9 mouse cellular contexts compared by ENCODE assay signal in the genomic region with DNA sequence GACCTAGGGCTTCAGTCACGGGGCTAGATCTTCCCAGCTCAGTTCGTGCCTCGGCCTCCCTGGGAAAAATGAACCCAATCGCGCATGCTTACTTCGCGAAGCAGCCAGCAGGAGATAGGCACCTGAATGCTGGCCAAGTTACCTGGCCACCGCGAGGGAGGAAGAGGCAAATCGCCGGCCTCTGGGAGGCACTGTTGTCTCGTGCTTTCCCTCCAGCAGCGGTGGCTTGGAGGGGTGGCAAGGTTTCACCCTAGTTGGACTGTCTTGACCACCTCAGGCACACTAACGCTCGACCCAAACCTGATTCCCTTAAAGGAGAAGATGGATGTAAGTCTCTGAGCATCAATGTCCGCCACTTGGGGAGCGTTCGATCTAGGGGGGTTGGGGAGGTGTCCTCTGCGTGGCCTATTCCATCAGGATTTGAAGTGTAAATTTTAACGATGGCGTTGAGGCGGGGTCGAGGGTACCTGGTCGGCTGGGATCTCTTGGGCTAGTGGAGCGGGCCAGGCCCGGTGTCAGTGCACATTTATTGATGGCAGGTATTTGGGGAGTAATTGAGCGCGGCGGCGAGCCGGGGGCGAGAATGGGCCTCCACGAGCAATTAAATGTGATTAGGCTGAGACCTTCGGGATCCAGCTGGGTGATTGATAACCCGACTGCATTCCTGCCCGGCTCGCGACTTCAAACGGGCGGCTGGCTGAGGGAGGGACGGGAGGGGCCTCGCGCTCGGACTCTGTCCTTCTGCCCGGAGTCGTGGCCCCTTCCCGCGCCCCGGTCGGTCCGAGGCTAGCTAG. TPM values are rescaled to one million over a fixed set of nuclear protein-coding genes. Genes with fewer than 3 reads are reported as not detected.
DNase-seq lines count a peak whose midpoint lies in the region; ATAC-seq and TF ChIP-seq lines count a peak whose summit lies in the region.
"Had no signal": no experiment of that assay in that cellular context is flagged by ENCODE, and none has a peak within 500 bp of the region (broad histone marks: within the 10 kb centered on the region; RNA-seq: fewer than 3 reads in every experiment).

No protein-coding gene starts in this region.

- no peak overlapping the region for H3K4me3 ChIP-seq in lung, adult 2 months (replicated peaks; ENCODE audit: extremely low read depth, low read depth, low read length)
- peak overlapping the region; percentile 46 for H3K4me3 ChIP-seq in embryonic facial prominence, embryonic 14.5 days (ENCODE audit: low read depth, low read length)
- H3K4me3 ChIP-seq in hindbrain, embryonic 16.5 days (ENCODE audit: low read length): peak overlapping the region; percentile 43
- 0 out of 2 replicates have a peak overlapping the region, but pooled peaks have one; percentile 8 for H3K4me3 ChIP-seq in liver, embryonic 15.5 days (replicated peaks)
- peak overlapping the region; percentile 23 for H3K4me3 ChIP-seq in stomach, embryonic 14.5 days (ENCODE audit: low read depth, low read length)

- no peak for TF ChIP-seq POLR2A in lung, adult 2 months (IDR thresholded peaks at IDR 0.05; ENCODE audit: borderline replicate concordance, extremely low read depth, low read depth, low read length)

- H3K4me1 ChIP-seq in lung, adult 2 months (ENCODE audit: control insufficient read depth, insufficient read depth, low read length): no peaks in the 10 kb centered on the region
- H3K4me1 ChIP-seq in embryonic facial prominence, embryonic 14.5 days (ENCODE audit: control insufficient read depth, insufficient read depth, low read length): peaks cover 10% of the 10 kb centered on the region
- H3K4me1 ChIP-seq in hindbrain, embryonic 16.5 days (ENCODE audit: control insufficient read depth, insufficient read depth, low read depth, low read length): peaks cover 12% of the 10 kb centered on the region
- H3K4me1 ChIP-seq in liver, embryonic 15.5 days (replicated peaks): no peaks in the 10 kb centered on the region
- H3K4me1 ChIP-seq in stomach, embryonic 14.5 days (ENCODE audit: control insufficient read depth, insufficient read depth, low read length): no peaks in the 10 kb centered on the region; the same call in 1 of the 2 replicates

- peak overlapping the region; percentile 79 for H3K4me2 ChIP-seq in embryonic facial prominence, embryonic 14.5 days (ENCODE audit: low read depth, low read length)
- peak overlapping the region; percentile 76 for H3K4me2 ChIP-seq in hindbrain, embryonic 16.5 days (ENCODE audit: low read length)
- peak overlapping the region; percentile 23; the same call in 1 of the 2 replicates for H3K4me2 ChIP-seq in liver, embryonic 15.5 days
- peak overlapping the region; percentile 45 for H3K4me2 ChIP-seq in stomach, embryonic 14.5 days (replicated peaks; ENCODE audit: low read depth, low read length)

- DNase-seq in lung, adult 2 months: no peak
- DNase-seq in lung, postnatal 25 days (ENCODE audit: low spot score): no peak
- DNase-seq in embryonic facial prominence, embryonic 14.5 days (ENCODE audit: low spot score): peak; percentile 58
- no peak for DNase-seq in frontal cortex, adult 2 months (ENCODE audit: extremely low spot score in 1 of 2, low spot score in 1 of 2)
- no peak for DNase-seq in layer of hippocampus, adult 18-20 months (ENCODE audit: low spot score in 2 of 2)

- peak overlapping the region; percentile 57 for H3K27ac ChIP-seq in embryonic facial prominence, embryonic 14.5 days (replicated peaks; ENCODE audit: low read depth, low read length)
- H3K27ac ChIP-seq in hindbrain, embryonic 16.5 days (ENCODE audit: low read depth, low read length): no peak overlapping the region
- no peak overlapping the region for H3K27ac ChIP-seq in liver, embryonic 15.5 days (replicated peaks)
- H3K27ac ChIP-seq in stomach, embryonic 14.5 days (ENCODE audit: low read length): no peak overlapping the region
- H3K27ac ChIP-seq: macrophage had no signal

- no peaks in the 10 kb centered on the region for H3K36me3 ChIP-seq in embryonic facial prominence, embryonic 14.5 days (ENCODE audit: control insufficient read depth, insufficient read depth, low read length)
- H3K36me3 ChIP-seq in hindbrain, embryonic 16.5 days (ENCODE audit: control insufficient read depth, insufficient read depth, low read length): no peaks in the 10 kb centered on the region
- H3K36me3 ChIP-seq in liver, embryonic 15.5 days (replicated peaks): no peaks in the 10 kb centered on the region
- no peaks in the 10 kb centered on the region for H3K36me3 ChIP-seq in stomach, embryonic 14.5 days (ENCODE audit: control insufficient read depth, insufficient read depth, low read length)

- TF ChIP-seq CTCF in lung, adult 2 months (IDR thresholded peaks at IDR 0.05; ENCODE audit: insufficient read depth, low read length): peak; percentile 12; the same call in 1 of the 2 replicates

- under 1% methylated on average over 51 of the region's 51 CpGs for WGBS in lung, adult 2 months
- under 1% methylated on average over 46 of the region's 51 CpGs for WGBS in embryonic facial prominence, embryonic 14.5 days
- under 1% methylated on average over 51 of the region's 51 CpGs for WGBS in hindbrain, embryonic 16.5 days
- WGBS in liver, embryonic 15.5 days (ENCODE audit: insufficient replicate concordance): under 1% methylated on average over 51 of the region's 51 CpGs
- WGBS in stomach, embryonic 14.5 days: under 1% methylated on average over 51 of the region's 51 CpGs

- ATAC-seq in embryonic facial prominence, embryonic 14.5 days (ENCODE audit: low read depth): peak; percentile 24; the same call in 1 of the 2 replicates
- peak; percentile 62; the same call in 1 of the 2 replicates for ATAC-seq in hindbrain, embryonic 16.5 days
- no peak for ATAC-seq in liver, embryonic 15.5 days (ENCODE audit: insufficient read depth)
- ATAC-seq in stomach, embryonic 14.5 days (ENCODE audit: insufficient number of reproducible peaks, insufficient read depth, low FRiP score, low read depth): 0 out of 2 replicates have a peak, but pooled peaks have one; percentile 28

- H3K9ac ChIP-seq in embryonic facial prominence, embryonic 14.5 days (ENCODE audit: low read depth, low read length): peak overlapping the region; percentile 61
- peak overlapping the region; percentile 46 for H3K9ac ChIP-seq in hindbrain, embryonic 16.5 days (ENCODE audit: low read depth, low read length)
- no peak overlapping the region for H3K9ac ChIP-seq in liver, embryonic 15.5 days
- H3K9ac ChIP-seq in stomach, embryonic 14.5 days (replicated peaks; ENCODE audit: low read depth, low read length): no peak overlapping the region

- no peaks in the 10 kb centered on the region for H3K9me3 ChIP-seq in embryonic facial prominence, embryonic 14.5 days (ENCODE audit: control insufficient read depth, low read length)
- no peaks in the 10 kb centered on the region for H3K9me3 ChIP-seq in hindbrain, embryonic 16.5 days (ENCODE audit: control insufficient read depth, low read length)
- no peaks in the 10 kb centered on the region for H3K9me3 ChIP-seq in liver, embryonic 15.5 days (replicated peaks)
- no peaks in the 10 kb centered on the region for H3K9me3 ChIP-seq in stomach, embryonic 14.5 days (ENCODE audit: control insufficient read depth, low read depth, low read length)

- peaks cover 63% of the 10 kb centered on the region for H3K27me3 ChIP-seq in embryonic facial prominence, embryonic 14.5 days (replicated peaks; ENCODE audit: control insufficient read depth, insufficient read depth, low read length)
- H3K27me3 ChIP-seq in hindbrain, embryonic 16.5 days (replicated peaks; ENCODE audit: control insufficient read depth, insufficient read depth, low read length): peaks cover 32% of the 10 kb centered on the region
- peaks cover 74% of the 10 kb centered on the region for H3K27me3 ChIP-seq in liver, embryonic 15.5 days
- peaks cover 38% of the 10 kb centered on the region for H3K27me3 ChIP-seq in stomach, embryonic 14.5 days (ENCODE audit: control insufficient read depth, insufficient read depth, low read length)

RNA-seq across cellular contexts. Expression of a gene that starts 10.8 kb away (rescaled TPM):
- polyA plus RNA-seq in lung, adult 2 months (2012; rRNA removed): not detected in 2 replicates
- 11.5 and 11.6 TPM in 2 replicates for polyA plus RNA-seq in embryonic facial prominence, embryonic 14.5 days (2014; fragmentation: Nextera tagmentation; extraction: Ambion mirVana)
- 2.4 and 2.8 TPM in 2 replicates for polyA plus RNA-seq in hindbrain, embryonic 16.5 days (2015; fragmentation: Nextera tagmentation; extraction: Ambion mirVana)
- polyA plus RNA-seq in liver, embryonic 15.5 days (2015; fragmentation: Nextera tagmentation; extraction: Ambion mirVana): not detected in 2 replicates
- polyA plus RNA-seq in stomach, embryonic 14.5 days (2014; fragmentation: Nextera tagmentation; extraction: Ambion mirVana): 1.9 and 2.4 TPM in 2 replicates
- polyA plus RNA-seq in frontal cortex, adult 2 months (2012; rRNA removed): 0.40 and 0.66 TPM in 2 replicates
- total RNA-seq in layer of hippocampus, adult 18-20 months (2021): under 1 TPM; 0.32 to 0.38 TPM
- polyA plus RNA-seq: macrophage had no signal

Comparison
In these comparisons a context has a peak if more than half of its experiments do, and no peak if none do; other contexts are left out.
1. H3K4me2 ChIP-seq: peak in every context shown above with its lines; median percentile 79 in embryonic facial prominence, embryonic 14.5 days; 76 in hindbrain, embryonic 16.5 days; 45 in stomach, embryonic 14.5 days; 23 in liver, embryonic 15.5 days.
2. H3K9ac ChIP-seq: peak in embryonic facial prominence, embryonic 14.5 days (single experiment) and hindbrain, embryonic 16.5 days (single experiment); none in liver, embryonic 15.5 days (single experiment) and stomach, embryonic 14.5 days (single experiment).